ENCODE assay signal across 21 mouse cellular contexts in genomic region chr5:99742874-99743273, GRCm38 (mm10). TPM values are rescaled to one million over a fixed set of nuclear protein-coding genes. Genes with fewer than 3 reads are reported as not detected.
DNase-seq lines count a peak whose midpoint lies in the region; ATAC-seq lines count a peak whose summit lies in the region.
"Had no signal": no experiment of that assay in that cellular context is flagged by ENCODE, and none has a peak within 500 bp of the region (broad histone marks: within the 10 kb centered on the region; RNA-seq: fewer than 3 reads in every experiment).

No protein-coding gene starts in this region.

- no peaks in the 10 kb centered on the region for H3K27me3 ChIP-seq in kidney, embryonic 14.5 days (ENCODE audit: control insufficient read depth, insufficient read depth, low read length)
- H3K27me3 ChIP-seq in midbrain, embryonic 13.5 days: peaks cover 6% of the 10 kb centered on the region; the same call in 1 of the 2 replicates
- H3K27me3 ChIP-seq in midbrain, embryonic 14.5 days (ENCODE audit: control insufficient read depth, insufficient read depth, low read length): no peaks in the 10 kb centered on the region
- H3K27me3 ChIP-seq: embryonic facial prominence, embryonic 13.5 days; embryonic facial prominence, embryonic 15.5 days; forebrain, embryonic 12.5 days had no signal

- H3K4me1 ChIP-seq in kidney, embryonic 14.5 days (ENCODE audit: control insufficient read depth, insufficient read depth, low read length): no peaks in the 10 kb centered on the region
- H3K4me1 ChIP-seq in midbrain, embryonic 13.5 days (replicated peaks): peaks cover 18% of the 10 kb centered on the region
- H3K4me1 ChIP-seq in midbrain, embryonic 14.5 days (ENCODE audit: control insufficient read depth, insufficient read depth, low read length): peaks cover 16% of the 10 kb centered on the region
- H3K4me1 ChIP-seq: embryonic facial prominence, embryonic 15.5 days had no signal

- H3K36me3 ChIP-seq in kidney, embryonic 14.5 days (ENCODE audit: control insufficient read depth, insufficient read depth, low read length): no peaks in the 10 kb centered on the region
- no peaks in the 10 kb centered on the region for H3K36me3 ChIP-seq in midbrain, embryonic 13.5 days
- no peaks in the 10 kb centered on the region for H3K36me3 ChIP-seq in midbrain, embryonic 14.5 days (ENCODE audit: control insufficient read depth, insufficient read depth, low read length)
- H3K36me3 ChIP-seq: embryonic facial prominence, embryonic 13.5 days; embryonic facial prominence, embryonic 15.5 days; forebrain, embryonic 10.5 days; forebrain, embryonic 12.5 days had no signal

- peak; percentile 64; the same call in 1 of the 2 replicates for ATAC-seq in kidney, embryonic 14.5 days (ENCODE audit: low FRiP score, low TSS enrichment)
- no peak for ATAC-seq in midbrain, embryonic 13.5 days
- ATAC-seq in midbrain, embryonic 14.5 days (ENCODE audit: low FRiP score, low TSS enrichment): no peak
- ATAC-seq: forebrain, embryonic 14.5 days; forebrain, embryonic 16.5 days had no signal

- DNase-seq in kidney, adult 11 months: no peak
- no peak for DNase-seq in midbrain, embryonic 14.5 days
- DNase-seq: adrenal gland, adult 2 months; adrenal gland, postnatal 10 days; adrenal gland, postnatal 25 days; cerebellum, adult 11 months; cerebellum, adult 18-20 months; cerebellum, adult 8-10 months; cerebellum, adult 9-11 months; cerebellum, postnatal 14 days; cerebellum, postnatal 36 days; embryo, embryonic 11 days had no signal

- 47% methylated on average over 7 of the region's 7 CpGs for WGBS in kidney, embryonic 14.5 days
- WGBS in midbrain, embryonic 13.5 days: 82% methylated on average over 7 of the region's 7 CpGs
- 82% methylated on average over 7 of the region's 7 CpGs for WGBS in midbrain, embryonic 14.5 days

- H3K4me2 ChIP-seq in kidney, embryonic 14.5 days (replicated peaks; ENCODE audit: low read depth, low read length): no peak overlapping the region
- no peak overlapping the region for H3K4me2 ChIP-seq in midbrain, embryonic 13.5 days (replicated peaks)
- H3K4me2 ChIP-seq in midbrain, embryonic 14.5 days (ENCODE audit: low read length): no peak overlapping the region
- H3K4me2 ChIP-seq: embryonic facial prominence, embryonic 13.5 days; embryonic facial prominence, embryonic 15.5 days; forebrain, embryonic 12.5 days had no signal

- no peaks in the 10 kb centered on the region for H3K9me3 ChIP-seq in kidney, embryonic 14.5 days (ENCODE audit: control insufficient read depth, low read length)
- H3K9me3 ChIP-seq in midbrain, embryonic 13.5 days: no peaks in the 10 kb centered on the region
- H3K9me3 ChIP-seq in midbrain, embryonic 14.5 days (ENCODE audit: control insufficient read depth, low read length): no peaks in the 10 kb centered on the region
- H3K9me3 ChIP-seq: embryonic facial prominence, embryonic 13.5 days; embryonic facial prominence, embryonic 15.5 days; forebrain, embryonic 10.5 days; forebrain, embryonic 12.5 days had no signal

- H3K4me3 ChIP-seq in kidney, embryonic 14.5 days (ENCODE audit: low read length): no peak overlapping the region
- H3K4me3 ChIP-seq in midbrain, embryonic 13.5 days (replicated peaks): no peak overlapping the region
- H3K4me3 ChIP-seq in midbrain, embryonic 14.5 days (replicated peaks; ENCODE audit: low read depth, low read length): no peak overlapping the region
- H3K4me3 ChIP-seq: embryonic facial prominence, embryonic 13.5 days; embryonic facial prominence, embryonic 15.5 days; erythroblast, embryonic 14.5 days; forebrain, embryonic 10.5 days; forebrain, embryonic 12.5 days had no signal

- no peak overlapping the region for H3K27ac ChIP-seq in kidney, embryonic 14.5 days (ENCODE audit: low read depth, low read length)
- peak overlapping the region; percentile 19; the same call in 1 of the 2 replicates for H3K27ac ChIP-seq in midbrain, embryonic 13.5 days
- H3K27ac ChIP-seq in midbrain, embryonic 14.5 days (replicated peaks; ENCODE audit: low read depth, low read length): no peak overlapping the region; the same call in 1 of the 2 replicates
- H3K27ac ChIP-seq: embryonic facial prominence, embryonic 13.5 days; embryonic facial prominence, embryonic 15.5 days; forebrain, embryonic 10.5 days; forebrain, embryonic 12.5 days had no signal

- H3K9ac ChIP-seq in kidney, embryonic 14.5 days (ENCODE audit: low read depth, low read length): no peak overlapping the region
- no peak overlapping the region for H3K9ac ChIP-seq in midbrain, embryonic 13.5 days (replicated peaks)
- no peak overlapping the region for H3K9ac ChIP-seq in midbrain, embryonic 14.5 days (replicated peaks; ENCODE audit: low read length)
- H3K9ac ChIP-seq: embryonic facial prominence, embryonic 13.5 days; embryonic facial prominence, embryonic 15.5 days; forebrain, embryonic 12.5 days had no signal

RNA-seq across cellular contexts. Expression of gene Rasgef1b, which starts 14.0 kb away (rescaled TPM):
- 6.8 and 8.8 TPM in 2 replicates for polyA plus RNA-seq in kidney, embryonic 14.5 days (2014; fragmentation: Nextera tagmentation; extraction: Ambion mirVana)
- 61.3 and 69.2 TPM in 2 replicates for polyA plus RNA-seq in midbrain, embryonic 13.5 days (2015; fragmentation: Nextera tagmentation; extraction: Ambion mirVana)
- 59.5 and 75.6 TPM in 2 replicates for polyA plus RNA-seq in midbrain, embryonic 14.5 days (2014; fragmentation: Nextera tagmentation; extraction: Ambion mirVana)
